Mouse (Mus musculus): ENCODE results near the gene Thra. TPM values are rescaled to one million over a fixed set of nuclear protein-coding genes. Genes with fewer than 3 reads are reported as not detected.
A peak's percentile ranks its signal among the peaks of the same experiment; 100 is the strongest.

Gene Thra
- polyA plus RNA-seq, 1 experiment from 2014 or later: 13.3 TPM

- Histone ChIP-seq H3K27me3 (replicated peaks) (no peaks in the 10 kb centered on the region), H3K27ac (peak overlapping the region; percentile 95), H3K4me1 (peaks cover 100% of the 10 kb centered on the region), H3K4me2 (peak overlapping the region; percentile 74), H3K36me3 (peaks cover 13% of the 10 kb centered on the region), H3K9ac (peak overlapping the region; percentile 64), H3K4me3 (no peak overlapping the region), H3K9me3 (replicated peaks) (no peaks in the 10 kb centered on the region)
- no peak for ATAC-seq
- 39% methylated on average over 15 of the region's 15 CpGs for WGBS (ENCODE audit: insufficient replicate concordance)
Measured at GRCm38 (mm10) chr11:98748506-98749416, 8.3 kb downstream of the Thra start.

DNA sequence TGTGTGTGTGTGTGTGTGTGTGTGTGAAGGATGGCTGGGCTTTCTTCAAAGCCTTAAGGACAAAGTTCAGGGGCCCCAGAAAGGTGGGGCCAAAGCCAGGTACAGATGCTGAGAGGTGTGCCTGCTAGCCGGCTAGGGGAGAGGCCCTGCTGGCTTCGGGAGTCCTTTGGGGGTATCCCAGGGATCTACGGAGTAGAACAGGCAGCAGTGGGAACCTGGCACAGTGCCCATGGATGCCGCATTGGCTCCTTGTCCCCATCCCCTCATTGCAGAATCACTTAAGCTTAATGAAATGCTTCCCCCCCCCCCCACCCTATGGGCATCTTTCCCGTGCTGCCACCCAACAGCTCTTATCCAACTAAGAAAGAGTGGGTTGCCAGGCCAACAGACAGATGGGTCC lies 9.3 kb downstream of the Thra start:
- WGBS (ENCODE audit: insufficient replicate concordance): 58% methylated on average over 5 of the region's 5 CpGs
- Histone ChIP-seq H3K9ac (peak overlapping the region; percentile 71; the same call in 1 of the 2 replicates), H3K4me3 (no peak overlapping the region), H3K9me3 (replicated peaks) (no peaks in the 10 kb centered on the region), H3K27ac (peak overlapping the region; percentile 95), H3K36me3 (peaks cover 20% of the 10 kb centered on the region), H3K4me2 (peak overlapping the region; percentile 74), H3K27me3 (replicated peaks) (no peaks in the 10 kb centered on the region), H3K4me1 (peaks cover 100% of the 10 kb centered on the region)
- ATAC-seq: no peak

- H3K36me3 ChIP-seq: peaks cover 20% of the 10 kb centered on the region
- peak overlapping the region; percentile 74 for H3K4me2 ChIP-seq
- peak overlapping the region; percentile 95 for H3K27ac ChIP-seq
- H3K4me1 ChIP-seq: peaks cover 100% of the 10 kb centered on the region
- peak overlapping the region; percentile 36 for H3K4me3 ChIP-seq
- WGBS (ENCODE audit: insufficient replicate concordance): 52% methylated on average over 17 of the region's 17 CpGs
- no peaks in the 10 kb centered on the region for H3K27me3 ChIP-seq (replicated peaks)
- ATAC-seq: no peak
- no peaks in the 10 kb centered on the region for H3K9me3 ChIP-seq (replicated peaks)
- peak overlapping the region; percentile 71 for H3K9ac ChIP-seq
Measured at GRCm38 (mm10) chr11:98750351-98751201, 10.1 kb downstream of the Thra start.

GRCm38 (mm10) chr11:98751221-98751782 lies 10.9 kb downstream of the Thra start:
- 8% methylated on average over 6 of the region's 6 CpGs for WGBS (ENCODE audit: insufficient replicate concordance)
- peak; percentile 83 for ATAC-seq

GRCm38 (mm10) chr11:98752562-98753140 lies 12.2 kb downstream of the Thra start:
- peak overlapping the region; percentile 74 for H3K4me2 ChIP-seq
- 77% methylated on average over 10 of the region's 10 CpGs for WGBS (ENCODE audit: insufficient replicate concordance)
- H3K27ac ChIP-seq: peak overlapping the region; percentile 95
- no peak overlapping the region for H3K4me3 ChIP-seq
- peaks cover 38% of the 10 kb centered on the region for H3K36me3 ChIP-seq
- no peak for ATAC-seq
- peak overlapping the region; percentile 71 for H3K9ac ChIP-seq
- no peaks in the 10 kb centered on the region for H3K9me3 ChIP-seq (replicated peaks)
- no peaks in the 10 kb centered on the region for H3K27me3 ChIP-seq (replicated peaks)
- H3K4me1 ChIP-seq: peaks cover 98% of the 10 kb centered on the region

More at GRCm38 (mm10) chr11:98751221-98751782, 10.9 kb downstream of the Thra start:
- H3K4me3 ChIP-seq: peak overlapping the region; percentile 36
- H3K27me3 ChIP-seq (replicated peaks): no peaks in the 10 kb centered on the region
- H3K4me2 ChIP-seq: peak overlapping the region; percentile 74
- peaks cover 26% of the 10 kb centered on the region for H3K36me3 ChIP-seq
- H3K9me3 ChIP-seq (replicated peaks): no peaks in the 10 kb centered on the region
- peaks cover 100% of the 10 kb centered on the region for H3K4me1 ChIP-seq
- peak overlapping the region; percentile 71 for H3K9ac ChIP-seq
- peak overlapping the region; percentile 95 for H3K27ac ChIP-seq

GRCm38 (mm10) chr11:98753264-98753663 lies 12.8 kb downstream of the Thra start:
- Histone ChIP-seq H3K36me3 (peaks cover 43% of the 10 kb centered on the region), H3K4me2 (0 out of 2 replicates have a peak overlapping the region, but pooled peaks have one; percentile 10), H3K27ac (peak overlapping the region; percentile 95), H3K27me3 (replicated peaks) (no peaks in the 10 kb centered on the region), H3K9me3 (replicated peaks) (no peaks in the 10 kb centered on the region), H3K9ac (peak overlapping the region; percentile 71), H3K4me3 (no peak overlapping the region), H3K4me1 (peaks cover 92% of the 10 kb centered on the region)
- no peak for ATAC-seq
- WGBS (ENCODE audit: insufficient replicate concordance): 83% methylated on average over 5 of the region's 5 CpGs

GRCm38 (mm10) chr11:98754151-98754620 lies 13.7 kb downstream of the Thra start:
- 39% methylated on average over 9 of the region's 9 CpGs for WGBS (ENCODE audit: insufficient replicate concordance)
- no peak overlapping the region for H3K4me3 ChIP-seq
- H3K4me1 ChIP-seq: peaks cover 83% of the 10 kb centered on the region
- peak overlapping the region; percentile 95 for H3K27ac ChIP-seq
- H3K4me2 ChIP-seq: peak overlapping the region; percentile 63
- peaks cover 48% of the 10 kb centered on the region for H3K36me3 ChIP-seq
- peak overlapping the region; percentile 51 for H3K9ac ChIP-seq
- ATAC-seq: no peak
- H3K27me3 ChIP-seq (replicated peaks): no peaks in the 10 kb centered on the region
- H3K9me3 ChIP-seq (replicated peaks): no peaks in the 10 kb centered on the region

DNA sequence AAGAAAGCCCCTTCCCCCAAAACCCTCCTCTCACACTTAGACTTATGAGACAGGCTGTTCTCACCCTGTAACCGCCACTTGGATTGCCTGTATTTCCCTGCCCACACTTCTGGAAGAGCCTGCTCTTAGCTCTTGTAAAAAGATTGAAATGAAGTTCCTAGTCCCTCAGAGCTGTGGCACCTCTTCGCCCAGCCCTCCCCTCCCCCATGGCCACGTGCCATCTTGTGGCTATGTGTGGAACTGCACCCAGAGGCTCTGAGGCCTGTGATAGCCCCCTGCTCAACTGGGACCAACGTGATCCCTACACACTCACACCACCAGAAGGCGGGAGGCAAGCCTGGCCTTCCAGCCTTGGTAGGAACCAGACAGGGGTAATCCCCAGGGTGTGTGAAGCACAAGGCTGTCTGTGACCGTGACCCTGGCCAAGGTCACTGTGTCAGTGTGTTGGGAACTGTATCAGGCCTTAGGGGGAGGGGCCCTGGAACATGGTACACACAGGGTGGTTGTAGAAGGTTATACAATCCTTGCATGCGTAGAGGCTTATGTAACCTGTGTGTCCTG lies 14.3 kb downstream of the Thra start:
- Histone ChIP-seq H3K4me2 (peak overlapping the region; percentile 63), H3K27ac (peak overlapping the region; percentile 95), H3K4me1 (peaks cover 78% of the 10 kb centered on the region), H3K9me3 (replicated peaks) (no peaks in the 10 kb centered on the region), H3K36me3 (peaks cover 49% of the 10 kb centered on the region), H3K4me3 (no peak overlapping the region), H3K27me3 (replicated peaks) (no peaks in the 10 kb centered on the region), H3K9ac (peak overlapping the region; percentile 51)
- ATAC-seq: peak; percentile 46
- 15% methylated on average over 7 of the region's 7 CpGs for WGBS (ENCODE audit: insufficient replicate concordance)

GRCm38 (mm10) chr11:98755726-98756380 lies 15.4 kb downstream of the Thra start:
- Histone ChIP-seq H3K27ac (peak overlapping the region; percentile 95), H3K4me1 (peaks cover 66% of the 10 kb centered on the region), H3K36me3 (peaks cover 61% of the 10 kb centered on the region), H3K9ac (peak overlapping the region; percentile 58), H3K4me2 (peak overlapping the region; percentile 63), H3K9me3 (replicated peaks) (no peaks in the 10 kb centered on the region), H3K27me3 (replicated peaks) (no peaks in the 10 kb centered on the region), H3K4me3 (peak overlapping the region; percentile 19)
- peak; percentile 40 for ATAC-seq
- 56% methylated on average over 6 of the region's 6 CpGs for WGBS (ENCODE audit: insufficient replicate concordance)

GRCm38 (mm10) chr11:98756711-98757110 lies 16.3 kb downstream of the Thra start:
- Histone ChIP-seq H3K4me3 (no peak overlapping the region), H3K9ac (peak overlapping the region; percentile 6; the same call in 1 of the 2 replicates)
- WGBS (ENCODE audit: insufficient replicate concordance): 49% methylated on average over 12 of the region's 12 CpGs

More at GRCm38 (mm10) chr11:98756711-98757110, 16.3 kb downstream of the Thra start:
- H3K27ac ChIP-seq: peak overlapping the region; percentile 95
- H3K9me3 ChIP-seq (replicated peaks): no peaks in the 10 kb centered on the region
- peak; percentile 57 for ATAC-seq
- H3K4me2 ChIP-seq: peak overlapping the region; percentile 63
- H3K4me1 ChIP-seq: peaks cover 59% of the 10 kb centered on the region
- H3K36me3 ChIP-seq: peaks cover 70% of the 10 kb centered on the region
- H3K27me3 ChIP-seq (replicated peaks): no peaks in the 10 kb centered on the region

Measured in liver, embryonic 12.5 days (tissue).